Mouse (Mus musculus): Measurements from ENCODE around the gene Mrc1.

- TF ChIP-seq CTCF (IDR thresholded peaks at IDR 0.05; ENCODE audit: low read depth, low read length) (peak; percentile 27; the same call in 1 of the 2 replicates), POLR2A (IDR thresholded peaks at IDR 0.05; ENCODE audit: extremely low read depth, insufficient read depth, low read length) (no peak)
These were observed 11.1 kb upstream of the Mrc1 start for GRCm38 (mm10) chr2:14218126-14218525.
